Mouse (Mus musculus): ENCODE measurements at regions not wholly inside any gene's neighbourhood (a gene's known extent, or its start where the extent isn't known, plus 50 kb on each side); places are given as distances from the start of the nearest gene placed in this dataset.

DNA sequence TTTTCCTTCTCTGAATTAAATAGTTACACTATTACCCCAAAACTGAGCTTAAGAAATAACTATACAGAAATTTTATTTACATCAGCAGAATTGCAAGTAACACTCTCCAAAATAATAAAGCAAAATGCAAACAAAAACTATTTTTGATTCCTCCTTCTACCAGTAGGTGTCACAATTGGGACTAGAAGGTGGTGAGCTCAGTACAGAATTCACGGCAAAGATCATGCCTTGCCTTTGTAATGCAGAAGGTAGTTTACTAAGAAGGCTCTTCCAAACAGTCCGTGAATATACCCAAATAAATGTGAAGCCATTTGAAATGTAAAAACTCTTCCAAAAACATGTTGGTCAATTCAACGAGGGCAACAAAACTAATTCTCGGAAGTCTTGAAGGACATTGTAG lies 428.5 kb upstream of the Tbc1d2b start:
- TF ChIP-seq POLR2A (IDR thresholded peaks at IDR 0.05; ENCODE audit: extremely low read depth, insufficient read depth, low read length) (no peak), CTCF (IDR thresholded peaks at IDR 0.05; ENCODE audit: low read depth, low read length) (no peak)
